8 mouse cellular contexts compared by ENCODE assay signal in genomic region chr5:115302190-115302589, GRCm38 (mm10). TPM values are rescaled to one million over a fixed set of nuclear protein-coding genes. Genes with fewer than 3 reads are reported as not detected.
DNase-seq lines count a peak whose midpoint lies in the region; ATAC-seq and TF ChIP-seq lines count a peak whose summit lies in the region.
"Not testable (repeated sequence)": the region's sequence is repeated elsewhere in the genome, so short reads cannot be mapped to it uniquely, and the experiment has no call there.

No protein-coding gene starts in this region.

- TF ChIP-seq CTCF in CH12.LX (conservative IDR thresholded peaks at IDR 0.05 in 1 of 2, IDR thresholded peaks at IDR 0.05 in 1 of 2; ENCODE audit: low read depth in 2 of 2, low read length in 2 of 2) = not testable (repeated sequence)

- not testable (repeated sequence) for TF ChIP-seq POLR2A in CH12.LX (IDR thresholded peaks at IDR 0.05; ENCODE audit: low read depth, low read length)

- H3K27ac ChIP-seq in CH12.LX (ENCODE audit: insufficient read depth, low read depth); embryonic facial prominence, embryonic 12.5 days; forebrain, embryonic 15.5 days (replicated peaks); hindbrain, embryonic 10.5 days; kidney, embryonic 15.5 days; midbrain, embryonic 13.5 days; neural tube, embryonic 13.5 days (replicated peaks): not testable (repeated sequence)
- 0 out of 2 replicates have a peak overlapping the region, but pooled peaks have one; percentile 85 for H3K27ac ChIP-seq in liver, embryonic 15.5 days (replicated peaks)

- not testable (repeated sequence) for DNase-seq in CH12.LX (ENCODE audit: extremely low read depth); hindbrain, embryonic 10.5 days (ENCODE audit: low spot score)

- not testable (repeated sequence) for H3K4me2 ChIP-seq in CH12.LX (ENCODE audit: insufficient read depth, low read depth, poor library complexity, severe bottlenecking)
- H3K4me2 ChIP-seq in embryonic facial prominence, embryonic 12.5 days (replicated peaks) = peak overlapping the region; percentile 74; the same call in 1 of the 2 replicates
- H3K4me2 ChIP-seq in forebrain, embryonic 15.5 days (replicated peaks) = peak overlapping the region; percentile 63; the same call in 1 of the 2 replicates
- H3K4me2 ChIP-seq in kidney, embryonic 15.5 days = peak overlapping the region; percentile 71; the same call in 1 of the 2 replicates
- peak overlapping the region; percentile 98 for H3K4me2 ChIP-seq in liver, embryonic 15.5 days
- H3K4me2 ChIP-seq in midbrain, embryonic 13.5 days (replicated peaks) = peak overlapping the region; percentile 76
- H3K4me2 ChIP-seq in neural tube, embryonic 13.5 days = peak overlapping the region; percentile 77

- not testable (repeated sequence) for TF ChIP-seq RAD21 in CH12.LX (IDR thresholded peaks at IDR 0.05; ENCODE audit: low read depth, low read length)

- H3K79me2 ChIP-seq in CH12.LX (replicated peaks; ENCODE audit: control insufficient read depth, extremely low read depth, insufficient read depth, poor library complexity, severe bottlenecking) = peaks cover 18% of the 10 kb centered on the region

- H3K36me3 ChIP-seq in CH12.LX (replicated peaks in 1 of 2; ENCODE audit: control insufficient read depth in 1 of 2, insufficient read depth in 1 of 2, low read length in 1 of 2) = peaks cover 12 to 25% of the 10 kb centered on the region in 2 experiments
- H3K36me3 ChIP-seq in embryonic facial prominence, embryonic 12.5 days = peaks cover 19% of the 10 kb centered on the region
- H3K36me3 ChIP-seq in forebrain, embryonic 15.5 days = peaks cover 16% of the 10 kb centered on the region
- H3K36me3 ChIP-seq in hindbrain, embryonic 10.5 days = peaks cover 25% of the 10 kb centered on the region
- H3K36me3 ChIP-seq in kidney, embryonic 15.5 days = peaks cover 24% of the 10 kb centered on the region
- peaks cover 21% of the 10 kb centered on the region for H3K36me3 ChIP-seq in liver, embryonic 15.5 days (replicated peaks)
- peaks cover 15% of the 10 kb centered on the region for H3K36me3 ChIP-seq in midbrain, embryonic 13.5 days
- peaks cover 18% of the 10 kb centered on the region for H3K36me3 ChIP-seq in neural tube, embryonic 13.5 days

- H3K4me3 ChIP-seq in CH12.LX (replicated peaks in 1 of 3; ENCODE audit: low read depth in 2 of 3, low read length in 2 of 3, poor library complexity in 1 of 3); embryonic facial prominence, embryonic 12.5 days; kidney, embryonic 15.5 days (replicated peaks): not testable (repeated sequence)
- H3K4me3 ChIP-seq in forebrain, embryonic 15.5 days = peak overlapping the region; percentile 97; the same call in 1 of the 2 replicates
- peak overlapping the region; percentile 86; the same call in 1 of the 2 replicates for H3K4me3 ChIP-seq in hindbrain, embryonic 10.5 days
- H3K4me3 ChIP-seq in liver, embryonic 15.5 days (replicated peaks) = peak overlapping the region; percentile 95
- peak overlapping the region; percentile 91; the same call in 1 of the 2 replicates for H3K4me3 ChIP-seq in midbrain, embryonic 13.5 days (replicated peaks)
- peak overlapping the region; percentile 70 for H3K4me3 ChIP-seq in neural tube, embryonic 13.5 days

- not testable (repeated sequence) for H3K27me3 ChIP-seq in CH12.LX (replicated peaks); embryonic facial prominence, embryonic 12.5 days; forebrain, embryonic 15.5 days; kidney, embryonic 15.5 days; liver, embryonic 15.5 days; neural tube, embryonic 13.5 days
- H3K27me3 ChIP-seq in hindbrain, embryonic 10.5 days (ENCODE audit: insufficient read depth, poor library complexity, severe bottlenecking) = peaks cover 16% of the 10 kb centered on the region; the same call in 1 of the 2 replicates
- H3K27me3 ChIP-seq in midbrain, embryonic 13.5 days = peaks cover 11% of the 10 kb centered on the region

- dilution Hi-C loops in CH12.LX (cut with MboI; ENCODE audit: extremely low pct_ligation_motif_present, extremely low pct_unique_long_range_greater_than_20kb, low sequenced_read_pairs) = not testable (repeated sequence)

- not testable (repeated sequence) for ATAC-seq in embryonic facial prominence, embryonic 12.5 days (ENCODE audit: insufficient number of reproducible peaks, insufficient read depth, low FRiP score, low TSS enrichment); forebrain, embryonic 15.5 days (replicated peaks); kidney, embryonic 15.5 days (replicated peaks; ENCODE audit: low FRiP score); liver, embryonic 15.5 days (ENCODE audit: insufficient read depth); midbrain, embryonic 13.5 days; neural tube, embryonic 13.5 days (ENCODE audit: low read depth)

- H3K9me3 ChIP-seq in CH12.LX (replicated peaks; ENCODE audit: low read length); embryonic facial prominence, embryonic 12.5 days; forebrain, embryonic 15.5 days; hindbrain, embryonic 10.5 days; kidney, embryonic 15.5 days (replicated peaks); liver, embryonic 15.5 days (replicated peaks); midbrain, embryonic 13.5 days; neural tube, embryonic 13.5 days: not testable (repeated sequence)

- TF ChIP-seq EP300 in CH12.LX (IDR thresholded peaks at IDR 0.05; ENCODE audit: low read length) = not testable (repeated sequence)

- H3K9ac ChIP-seq in CH12.LX (ENCODE audit: insufficient read depth, low read depth); embryonic facial prominence, embryonic 12.5 days; forebrain, embryonic 15.5 days (replicated peaks); midbrain, embryonic 13.5 days (replicated peaks); neural tube, embryonic 13.5 days: not testable (repeated sequence)
- 0 out of 2 replicates have a peak overlapping the region, but pooled peaks have one; percentile 59 for H3K9ac ChIP-seq in kidney, embryonic 15.5 days
- peak overlapping the region; percentile 70; the same call in 1 of the 2 replicates for H3K9ac ChIP-seq in liver, embryonic 15.5 days

- H3K4me1 ChIP-seq in CH12.LX (ENCODE audit: control insufficient read depth in 1 of 2, insufficient read depth in 2 of 2) = peaks cover 0 to 22% of the 10 kb centered on the region in 2 experiments; a peak in 3 of 4 replicates
- peaks cover 22% of the 10 kb centered on the region for H3K4me1 ChIP-seq in embryonic facial prominence, embryonic 12.5 days
- peaks cover 31% of the 10 kb centered on the region for H3K4me1 ChIP-seq in forebrain, embryonic 15.5 days
- peaks cover 32% of the 10 kb centered on the region for H3K4me1 ChIP-seq in hindbrain, embryonic 10.5 days (replicated peaks)
- H3K4me1 ChIP-seq in kidney, embryonic 15.5 days = peaks cover 35% of the 10 kb centered on the region
- H3K4me1 ChIP-seq in liver, embryonic 15.5 days (replicated peaks) = peaks cover 41% of the 10 kb centered on the region
- H3K4me1 ChIP-seq in midbrain, embryonic 13.5 days (replicated peaks) = peaks cover 31% of the 10 kb centered on the region
- peaks cover 36% of the 10 kb centered on the region for H3K4me1 ChIP-seq in neural tube, embryonic 13.5 days (replicated peaks)

- 82% methylated on average over 7 of the region's 7 CpGs for WGBS in embryonic facial prominence, embryonic 12.5 days
- 91% methylated on average over 5 of the region's 7 CpGs for WGBS in forebrain, embryonic 15.5 days
- WGBS in hindbrain, embryonic 10.5 days = 87% methylated on average over 7 of the region's 7 CpGs
- 85% methylated on average over 6 of the region's 7 CpGs for WGBS in kidney, embryonic 15.5 days
- WGBS in liver, embryonic 15.5 days (ENCODE audit: insufficient replicate concordance) = 56% methylated on average over 6 of the region's 7 CpGs
- WGBS in midbrain, embryonic 13.5 days = 88% methylated on average over 7 of the region's 7 CpGs
- WGBS in neural tube, embryonic 13.5 days = 90% methylated on average over 5 of the region's 7 CpGs

- in situ Hi-C loops in CH12.LX (cut with MboI; ENCODE audit: low pct_ligation_motif_present, low pct_unique_long_range_greater_than_20kb, low sequenced_read_pairs) = loop anchor here (5.0 kb wide), 1 partner anchor 40 kb away; the partner anchor contains the start of genes Gatc and Triap1

RNA-seq across cellular contexts. Expression of gene Dynll1, which starts 1.4 kb away (rescaled TPM):
- total RNA-seq in CH12.LX (2012; rRNA removed) (312 and 488 TPM in 2 replicates), CH12.LX (2014; rRNA removed) (456 and 502 TPM in 2 replicates)
- polyA plus RNA-seq in CH12.LX (2012; ENCODE audit: insufficient read length, low read depth) = 516 and 646 TPM in 2 replicates
- 1,589 and 1,712 TPM in 2 replicates for polyA plus RNA-seq in embryonic facial prominence, embryonic 12.5 days (2016; fragmentation: Nextera tagmentation; extraction: Ambion mirVana)
- polyA plus RNA-seq in forebrain, embryonic 15.5 days (2015; fragmentation: Nextera tagmentation; extraction: Ambion mirVana) = 1,446 and 1,524 TPM in 2 replicates
- 1,684 and 1,740 TPM in 2 replicates for polyA plus RNA-seq in hindbrain, embryonic 10.5 days (2016; fragmentation: Nextera tagmentation; extraction: Ambion mirVana)
- 1,617 and 1,807 TPM in 2 replicates for polyA plus RNA-seq in kidney, embryonic 15.5 days (2015; fragmentation: Nextera tagmentation; extraction: Ambion mirVana)
- 525 and 554 TPM in 2 replicates for polyA plus RNA-seq in liver, embryonic 15.5 days (2015; fragmentation: Nextera tagmentation; extraction: Ambion mirVana)
- 1,401 and 1,414 TPM in 2 replicates for polyA plus RNA-seq in midbrain, embryonic 13.5 days (2015; fragmentation: Nextera tagmentation; extraction: Ambion mirVana)
- polyA plus RNA-seq in neural tube, embryonic 13.5 days (2015; fragmentation: Nextera tagmentation; extraction: Ambion mirVana) = 1,475 and 1,543 TPM in 2 replicates

RNA-seq across cellular contexts. Expression of gene Coq5, which starts 22.7 kb away (rescaled TPM):
- 46.7 and 46.8 TPM in 2 replicates for total RNA-seq in CH12.LX (2012; rRNA removed)
- 41.9 and 46.7 TPM in 2 replicates for total RNA-seq in CH12.LX (2014; rRNA removed)
- 42.3 and 43.9 TPM in 2 replicates for polyA plus RNA-seq in CH12.LX (2012; ENCODE audit: insufficient read length, low read depth)
- 45.5 and 46.2 TPM in 2 replicates for polyA plus RNA-seq in embryonic facial prominence, embryonic 12.5 days (2016; fragmentation: Nextera tagmentation; extraction: Ambion mirVana)
- polyA plus RNA-seq in forebrain, embryonic 15.5 days (2015; fragmentation: Nextera tagmentation; extraction: Ambion mirVana) = 59.4 and 61.3 TPM in 2 replicates
- 49.6 and 55.1 TPM in 2 replicates for polyA plus RNA-seq in hindbrain, embryonic 10.5 days (2016; fragmentation: Nextera tagmentation; extraction: Ambion mirVana)
- polyA plus RNA-seq in kidney, embryonic 15.5 days (2015; fragmentation: Nextera tagmentation; extraction: Ambion mirVana) = 51.0 and 51.2 TPM in 2 replicates
- 27.5 and 28.4 TPM in 2 replicates for polyA plus RNA-seq in liver, embryonic 15.5 days (2015; fragmentation: Nextera tagmentation; extraction: Ambion mirVana)
- 51.8 and 56.8 TPM in 2 replicates for polyA plus RNA-seq in midbrain, embryonic 13.5 days (2015; fragmentation: Nextera tagmentation; extraction: Ambion mirVana)
- polyA plus RNA-seq in neural tube, embryonic 13.5 days (2015; fragmentation: Nextera tagmentation; extraction: Ambion mirVana) = 49.9 and 58.7 TPM in 2 replicates

RNA-seq across cellular contexts. Expression of gene Srsf9, which starts 24.8 kb away (rescaled TPM):
- 73.4 and 82.8 TPM in 2 replicates for total RNA-seq in CH12.LX (2012; rRNA removed)
- total RNA-seq in CH12.LX (2014; rRNA removed) = 117 and 121 TPM in 2 replicates
- 112 and 130 TPM in 2 replicates for polyA plus RNA-seq in CH12.LX (2012; ENCODE audit: insufficient read length, low read depth)
- 418 and 420 TPM in 2 replicates for polyA plus RNA-seq in embryonic facial prominence, embryonic 12.5 days (2016; fragmentation: Nextera tagmentation; extraction: Ambion mirVana)
- 200 and 204 TPM in 2 replicates for polyA plus RNA-seq in forebrain, embryonic 15.5 days (2015; fragmentation: Nextera tagmentation; extraction: Ambion mirVana)
- 383 and 387 TPM in 2 replicates for polyA plus RNA-seq in hindbrain, embryonic 10.5 days (2016; fragmentation: Nextera tagmentation; extraction: Ambion mirVana)
- polyA plus RNA-seq in kidney, embryonic 15.5 days (2015; fragmentation: Nextera tagmentation; extraction: Ambion mirVana) = 301 and 315 TPM in 2 replicates
- 88.7 and 92.1 TPM in 2 replicates for polyA plus RNA-seq in liver, embryonic 15.5 days (2015; fragmentation: Nextera tagmentation; extraction: Ambion mirVana)
- 193 and 203 TPM in 2 replicates for polyA plus RNA-seq in midbrain, embryonic 13.5 days (2015; fragmentation: Nextera tagmentation; extraction: Ambion mirVana)
- polyA plus RNA-seq in neural tube, embryonic 13.5 days (2015; fragmentation: Nextera tagmentation; extraction: Ambion mirVana) = 170 and 220 TPM in 2 replicates

RNA-seq across cellular contexts. Expression of gene Rnf10, which starts 29.5 kb away (rescaled TPM):
- 63.6 and 68.5 TPM in 2 replicates for total RNA-seq in CH12.LX (2012; rRNA removed)
- total RNA-seq in CH12.LX (2014; rRNA removed) = 38.5 and 39.9 TPM in 2 replicates
- polyA plus RNA-seq in CH12.LX (2012; ENCODE audit: insufficient read length, low read depth) = 154 and 187 TPM in 2 replicates
- 184 and 187 TPM in 2 replicates for polyA plus RNA-seq in embryonic facial prominence, embryonic 12.5 days (2016; fragmentation: Nextera tagmentation; extraction: Ambion mirVana)
- 185 and 191 TPM in 2 replicates for polyA plus RNA-seq in forebrain, embryonic 15.5 days (2015; fragmentation: Nextera tagmentation; extraction: Ambion mirVana)
- polyA plus RNA-seq in hindbrain, embryonic 10.5 days (2016; fragmentation: Nextera tagmentation; extraction: Ambion mirVana) = 132 and 172 TPM in 2 replicates
- polyA plus RNA-seq in kidney, embryonic 15.5 days (2015; fragmentation: Nextera tagmentation; extraction: Ambion mirVana) = 134 and 142 TPM in 2 replicates
- 146 and 173 TPM in 2 replicates for polyA plus RNA-seq in liver, embryonic 15.5 days (2015; fragmentation: Nextera tagmentation; extraction: Ambion mirVana)
- polyA plus RNA-seq in midbrain, embryonic 13.5 days (2015; fragmentation: Nextera tagmentation; extraction: Ambion mirVana) = 146 and 160 TPM in 2 replicates
- 185 and 190 TPM in 2 replicates for polyA plus RNA-seq in neural tube, embryonic 13.5 days (2015; fragmentation: Nextera tagmentation; extraction: Ambion mirVana)

RNA-seq across cellular contexts. Expression of gene Gatc, which starts 38.8 kb away (rescaled TPM):
- total RNA-seq in CH12.LX (2012; rRNA removed) = 6.2 and 7.3 TPM in 2 replicates
- total RNA-seq in CH12.LX (2014; rRNA removed) = 11.7 and 14.4 TPM in 2 replicates
- 27.0 and 34.0 TPM in 2 replicates for polyA plus RNA-seq in CH12.LX (2012; ENCODE audit: insufficient read length, low read depth)
- polyA plus RNA-seq in embryonic facial prominence, embryonic 12.5 days (2016; fragmentation: Nextera tagmentation; extraction: Ambion mirVana) = 29.0 and 30.0 TPM in 2 replicates
- 33.6 and 36.6 TPM in 2 replicates for polyA plus RNA-seq in forebrain, embryonic 15.5 days (2015; fragmentation: Nextera tagmentation; extraction: Ambion mirVana)
- polyA plus RNA-seq in hindbrain, embryonic 10.5 days (2016; fragmentation: Nextera tagmentation; extraction: Ambion mirVana) = 35.6 and 41.2 TPM in 2 replicates
- polyA plus RNA-seq in kidney, embryonic 15.5 days (2015; fragmentation: Nextera tagmentation; extraction: Ambion mirVana) = 27.9 and 29.2 TPM in 2 replicates
- 11.6 and 13.4 TPM in 2 replicates for polyA plus RNA-seq in liver, embryonic 15.5 days (2015; fragmentation: Nextera tagmentation; extraction: Ambion mirVana)
- polyA plus RNA-seq in midbrain, embryonic 13.5 days (2015; fragmentation: Nextera tagmentation; extraction: Ambion mirVana) = 34.2 and 37.0 TPM in 2 replicates
- polyA plus RNA-seq in neural tube, embryonic 13.5 days (2015; fragmentation: Nextera tagmentation; extraction: Ambion mirVana) = 36.7 and 41.1 TPM in 2 replicates
